Comparison of ENCODE assay signal across 8 mouse cellular contexts in the genomic region with DNA sequence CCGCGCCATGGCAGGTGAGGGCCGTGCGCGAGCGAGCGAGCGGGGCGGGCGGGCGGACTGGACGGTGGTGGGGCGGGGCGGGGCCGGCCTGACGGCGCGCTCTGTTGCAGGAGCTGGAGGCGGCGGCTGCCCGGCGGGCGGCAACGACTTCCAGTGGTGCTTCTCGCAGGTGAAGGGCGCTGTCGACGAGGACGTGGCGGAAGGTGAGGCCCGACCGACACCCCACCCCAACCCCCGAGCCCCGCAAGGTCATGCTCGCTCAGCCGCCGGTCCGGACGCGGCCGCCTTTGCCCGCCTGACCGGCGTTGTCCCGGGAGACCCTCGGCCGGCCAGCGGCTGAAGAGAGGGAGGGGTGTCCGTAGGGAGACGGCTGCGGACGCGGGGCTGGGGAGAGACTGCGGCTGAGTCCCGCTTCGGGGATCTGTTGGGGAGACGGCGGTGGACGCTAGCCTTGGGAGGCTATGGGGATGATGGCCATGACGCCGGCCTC. TPM values are rescaled to one million over a fixed set of nuclear protein-coding genes. Genes with fewer than 3 reads are reported as not detected.
DNase-seq lines count a peak whose midpoint lies in the region; ATAC-seq lines count a peak whose summit lies in the region.

No protein-coding gene starts in this region.

- peak; percentile 2 to 20; a peak in 1 of 4 replicates for ATAC-seq in hematopoietic stem cell, adult 5-6 weeks (replicated peaks in 1 of 2; ENCODE audit: insufficient read depth in 1 of 2, low FRiP score in 2 of 2, low TSS enrichment in 1 of 2, low read depth in 1 of 2, poor library complexity in 2 of 2, severe bottlenecking in 2 of 2)
- peak; percentile 86 for ATAC-seq in lung, embryonic 15.5 days (ENCODE audit: borderline replicate concordance, extremely low read depth, low FRiP score, low TSS enrichment)

- no peaks in the 10 kb centered on the region for H3K9me3 ChIP-seq in lung, embryonic 15.5 days

- H3K27me3 ChIP-seq in lung, embryonic 15.5 days = no peaks in the 10 kb centered on the region

- H3K27ac ChIP-seq in lung, embryonic 15.5 days = peak overlapping the region; percentile 97

- WGBS in lung, embryonic 15.5 days = under 1% methylated on average over 61 of the region's 61 CpGs

- peak; percentile 71 for DNase-seq in gastrocnemius, postnatal 10 days
- no peak for DNase-seq in gastrocnemius, postnatal 25 days
- DNase-seq in thymus, adult 18-20 months = peak; percentile 44
- DNase-seq in thymus, postnatal 36 days = no peak
- DNase-seq in testis, postnatal 14 days (ENCODE audit: low spot score) = peak; percentile 77
- no peak for DNase-seq in spleen, postnatal 10 days (ENCODE audit: low spot score in 2 of 2)

- peak overlapping the region; percentile 86 for H3K4me2 ChIP-seq in lung, embryonic 15.5 days

- peaks cover 32% of the 10 kb centered on the region for H3K4me1 ChIP-seq in lung, embryonic 15.5 days

- H3K4me3 ChIP-seq in lung, embryonic 15.5 days = peak overlapping the region; percentile 98

- H3K9ac ChIP-seq in lung, embryonic 15.5 days = peak overlapping the region; percentile 96

- H3K36me3 ChIP-seq in lung, embryonic 15.5 days = peaks cover 12% of the 10 kb centered on the region; the same call in 1 of the 2 replicates

RNA-seq across cellular contexts. Expression of a gene that starts 0.5 kb away (rescaled TPM):
- 10 to 100 TPM; 13.5 to 14.7 TPM for total RNA-seq in gastrocnemius, postnatal 10 days (2021)
- total RNA-seq in gastrocnemius, postnatal 25 days (2021) = 10 to 100 TPM; 17.4 TPM
- total RNA-seq in hematopoietic stem cell, adult 5-6 weeks (2017) = 8.0 and 9.7 TPM in 2 replicates
- 10.7 and 12.5 TPM in 2 replicates for polyA plus RNA-seq in lung, embryonic 15.5 days (2015; fragmentation: Nextera tagmentation; extraction: Ambion mirVana)

RNA-seq across cellular contexts. Expression of a gene that starts 0.7 kb away (rescaled TPM):
- total RNA-seq in gastrocnemius, postnatal 10 days (2021) = 10 to 100 TPM; 32.5 TPM
- total RNA-seq in gastrocnemius, postnatal 25 days (2021) = 10 to 100 TPM; 31.1 to 32.6 TPM
- 34.7 and 46.1 TPM in 2 replicates for total RNA-seq in hematopoietic stem cell, adult 5-6 weeks (2017)
- 38.9 and 41.0 TPM in 2 replicates for polyA plus RNA-seq in lung, embryonic 15.5 days (2015; fragmentation: Nextera tagmentation; extraction: Ambion mirVana)

Comparison
In these comparisons a context has a peak if more than half of its experiments do, and no peak if none do; other contexts are left out.
1. DNase-seq: peak in gastrocnemius, postnatal 10 days (single experiment), thymus, adult 18-20 months (2 of 2) and testis, postnatal 14 days (single experiment); none in gastrocnemius, postnatal 25 days (single experiment), thymus, postnatal 36 days (0 of 2) and spleen, postnatal 10 days (0 of 2).